Mouse (Mus musculus) kidney, postnatal 36 days (tissue): ENCODE measurements around the gene Vmn1r1.
"Not testable (repeated sequence)": the region's sequence is repeated elsewhere in the genome, so short reads cannot be mapped to it uniquely, and the experiment has no call there.

ENCODE experiments used
- DNase-seq, 2 experiments: peaks; one replicate each; pipeline ENCODE4 v3.0.0; 2021 to 2022; ENCODE audit warnings: mixed read lengths in 2 of 2

The Vmn1r1 gene

GRCm38 (mm10) chr1:182164386-182164785 lies at the start of gene Vmn1r1:
TSS of gene Vmn1r1 (minus strand) at chr1:182164486.
- DNase-seq: no peak

GRCm38 (mm10) chr1:182210322-182210721 lies 46.0 kb upstream of the Vmn1r1 start:
- DNase-seq: no peak

- DNase-seq: no peak
These were observed 28.3 kb upstream of the Vmn1r1 start for GRCm38 (mm10) chr1:182192581-182192980.

DNA sequence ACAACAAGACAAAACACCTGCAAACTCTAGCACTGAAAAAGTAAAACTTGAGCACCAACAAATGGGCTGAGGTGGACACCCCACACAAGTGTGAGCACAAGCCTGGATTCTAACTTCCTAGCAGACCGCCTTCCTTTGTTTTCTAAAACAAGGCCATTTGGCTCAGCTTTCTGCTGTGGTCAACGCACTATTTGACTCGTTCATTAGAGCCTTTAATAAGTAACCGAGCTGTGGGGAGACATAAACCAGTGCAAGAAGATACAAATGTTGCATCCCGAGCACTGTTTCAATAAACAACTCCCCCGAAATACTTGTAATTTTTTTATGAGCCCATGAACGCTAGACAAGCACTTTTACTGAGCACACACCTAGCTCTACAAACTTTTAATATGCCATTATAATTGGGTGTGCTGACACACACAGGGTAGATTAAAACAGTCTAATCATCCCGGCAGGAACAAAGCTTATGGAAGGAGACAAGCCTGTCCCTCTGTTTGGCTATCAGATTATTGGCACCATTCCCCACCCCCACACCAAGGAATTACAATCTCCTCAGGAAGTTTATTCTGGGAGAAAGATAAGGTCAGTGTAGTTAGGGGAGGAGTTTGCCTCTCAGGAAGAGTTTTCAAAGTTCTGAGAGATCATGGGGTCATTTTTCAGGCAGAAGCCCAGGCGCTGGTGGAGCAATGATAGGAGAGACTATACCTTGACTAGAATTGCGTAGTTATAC lies 27.7 kb upstream of the Vmn1r1 start:
- peak; percentile 23 to 37 for DNase-seq

DNA sequence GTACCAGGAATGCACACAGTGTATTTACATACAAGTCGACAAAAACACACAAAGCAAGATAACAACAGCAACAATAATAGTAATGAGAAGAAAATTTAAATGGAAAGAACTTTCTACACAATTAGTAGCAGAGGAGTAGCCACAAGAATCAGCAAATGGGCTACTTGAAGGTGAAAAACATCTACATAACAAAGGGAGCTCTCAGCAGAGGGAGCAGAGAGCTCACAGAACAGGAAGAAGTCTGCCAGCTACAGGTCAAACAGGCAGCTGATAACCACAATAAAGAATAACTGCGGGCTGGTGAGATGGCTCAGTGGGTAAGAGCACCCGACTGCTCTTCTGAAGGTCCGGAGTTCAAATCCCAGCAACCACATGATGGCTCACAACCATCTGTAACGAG lies 26.9 kb upstream of the Vmn1r1 start:
- no peak for DNase-seq

DNA sequence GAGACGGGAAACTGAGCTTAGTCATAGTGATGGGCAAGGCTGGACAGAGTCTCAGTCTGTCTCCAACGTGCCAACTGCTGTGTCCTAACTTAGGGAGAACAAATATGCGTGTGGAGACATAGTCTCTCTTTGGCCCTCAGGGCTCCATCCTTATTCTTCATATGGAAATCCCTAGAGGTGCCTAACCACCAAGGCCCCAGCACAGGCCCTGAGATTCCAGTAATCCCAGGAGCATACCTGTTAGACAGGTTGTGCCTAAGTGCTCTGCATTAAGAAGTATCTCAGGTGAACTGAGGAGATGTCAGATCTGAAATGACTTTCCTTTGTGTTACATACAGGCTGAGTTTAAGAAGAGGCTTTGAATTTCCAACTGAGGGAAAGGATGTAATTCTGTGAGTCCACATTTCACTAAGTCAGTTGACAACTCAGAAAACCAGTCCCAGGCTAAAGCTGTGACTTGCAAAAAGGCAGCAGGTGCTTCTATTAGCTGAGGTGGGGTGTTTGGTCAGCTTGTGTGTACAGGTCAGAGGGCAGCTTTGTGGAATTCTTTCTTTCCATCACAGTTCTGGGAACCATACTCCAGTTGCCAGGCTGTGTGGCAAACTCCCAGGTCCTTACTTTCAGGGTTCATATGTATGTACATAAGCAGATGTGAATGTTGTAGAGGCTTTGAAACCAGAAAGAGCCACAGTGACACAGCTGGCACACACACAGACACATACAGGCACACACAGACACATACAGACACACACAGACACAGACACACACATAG lies 25.6 kb upstream of the Vmn1r1 start:
- DNase-seq: peak in 1 of 2 experiments; percentile 8

DNA sequence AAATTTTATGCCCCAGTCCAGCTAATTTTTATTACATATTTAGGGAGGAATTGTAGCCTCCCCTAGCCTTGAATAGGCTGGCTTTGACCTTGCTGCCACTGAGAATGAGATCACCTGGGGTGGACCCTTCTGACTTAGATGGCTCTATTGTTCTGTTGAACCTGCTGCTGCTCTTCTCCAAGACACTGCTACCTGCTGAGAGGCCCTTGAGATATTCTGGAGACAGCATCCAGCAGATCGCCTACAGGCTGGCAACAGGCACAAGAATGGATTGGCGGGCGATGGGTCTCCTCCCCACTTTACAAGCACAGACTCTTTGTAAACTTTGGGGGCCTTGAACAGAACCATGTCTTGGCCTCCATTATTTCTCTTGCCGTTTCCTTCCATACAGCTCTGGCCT lies 18.2 kb upstream of the Vmn1r1 start:
- not testable (repeated sequence) for DNase-seq

DNA sequence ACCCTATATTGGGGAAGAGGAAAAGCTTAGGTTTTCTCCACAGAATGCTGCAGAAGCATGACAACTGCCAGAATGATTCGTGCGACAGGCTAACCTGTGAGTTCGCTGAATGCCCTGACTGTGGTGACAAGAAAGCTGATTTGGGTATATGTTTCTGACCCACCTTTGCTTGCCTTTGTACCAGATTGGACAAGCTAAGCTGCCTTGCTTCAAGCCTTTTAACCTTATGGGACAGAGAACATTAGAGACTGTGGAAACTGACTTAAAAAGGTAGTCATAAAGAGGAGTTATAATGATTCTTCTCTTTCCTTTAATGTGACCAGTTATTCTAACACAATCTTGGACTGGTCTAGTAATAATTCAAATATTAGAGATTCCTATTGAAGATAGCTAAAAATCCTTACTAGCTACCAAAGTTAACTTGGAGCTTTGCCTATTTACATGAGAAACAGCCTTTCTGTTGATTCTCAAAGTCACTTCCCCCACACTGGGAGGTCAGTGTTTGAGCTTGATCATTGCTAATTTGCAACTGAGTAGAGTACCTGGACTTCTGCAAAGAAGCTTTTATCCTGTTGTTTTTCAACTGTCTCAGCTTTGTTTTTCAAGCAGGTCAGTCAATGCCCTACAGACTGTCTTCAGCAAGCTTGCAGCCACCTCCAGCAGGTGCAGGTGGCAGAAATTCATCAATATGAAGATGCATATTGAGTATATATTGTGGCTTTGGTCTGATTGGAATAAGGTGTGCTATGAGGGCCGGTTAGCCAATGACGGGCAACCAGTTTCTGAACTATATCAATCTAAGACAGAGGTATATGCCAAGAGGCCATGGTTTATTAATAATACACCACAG lies 17.4 kb upstream of the Vmn1r1 start:
- no peak for DNase-seq

GRCm38 (mm10) chr1:182176985-182177384 lies 12.7 kb upstream of the Vmn1r1 start:
- not testable (repeated sequence) for DNase-seq

- DNase-seq: not testable (repeated sequence)
These were observed 5.9 kb upstream of the Vmn1r1 start for GRCm38 (mm10) chr1:182170206-182170605.

DNA sequence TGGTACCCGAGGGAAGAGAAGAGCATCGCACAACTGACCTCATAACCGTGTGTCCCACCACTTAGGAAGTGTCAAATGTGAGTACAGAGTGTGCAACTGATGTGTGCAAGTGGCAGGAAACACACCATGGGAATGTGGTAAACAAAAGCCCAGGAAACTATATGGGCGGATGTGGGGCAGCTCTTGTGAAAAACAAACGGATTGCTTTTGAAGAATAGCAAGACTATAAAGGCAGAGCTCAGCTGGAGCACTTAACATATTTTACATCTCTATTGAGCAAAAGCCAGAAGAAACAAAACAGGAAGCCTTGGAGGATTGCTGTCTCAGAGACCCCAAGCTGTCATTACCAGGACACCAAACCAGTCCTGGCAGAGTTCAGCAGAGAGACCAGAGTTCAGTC lies 1.3 kb downstream of the Vmn1r1 start:
- DNase-seq: no peak

DNA sequence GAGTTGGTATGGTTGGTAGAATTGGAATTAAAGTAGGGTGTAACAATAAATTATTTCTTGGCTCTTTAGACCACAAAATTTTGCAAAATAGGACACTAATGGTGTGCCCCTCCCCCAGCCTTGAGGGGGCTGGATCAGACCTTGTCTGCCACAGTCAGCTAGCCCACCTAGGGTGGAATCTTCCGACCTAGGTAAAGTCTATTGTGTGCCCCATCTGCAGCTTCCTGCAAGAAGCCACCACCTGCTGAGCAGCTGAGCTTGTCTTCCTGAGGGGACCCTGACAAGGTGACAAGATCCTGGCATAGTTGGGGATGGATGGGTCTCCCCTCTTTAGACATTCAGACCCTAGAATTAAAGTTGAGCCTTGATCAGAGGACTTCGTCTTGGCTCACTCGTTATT lies 4.7 kb downstream of the Vmn1r1 start:
- no peak for DNase-seq

DNA sequence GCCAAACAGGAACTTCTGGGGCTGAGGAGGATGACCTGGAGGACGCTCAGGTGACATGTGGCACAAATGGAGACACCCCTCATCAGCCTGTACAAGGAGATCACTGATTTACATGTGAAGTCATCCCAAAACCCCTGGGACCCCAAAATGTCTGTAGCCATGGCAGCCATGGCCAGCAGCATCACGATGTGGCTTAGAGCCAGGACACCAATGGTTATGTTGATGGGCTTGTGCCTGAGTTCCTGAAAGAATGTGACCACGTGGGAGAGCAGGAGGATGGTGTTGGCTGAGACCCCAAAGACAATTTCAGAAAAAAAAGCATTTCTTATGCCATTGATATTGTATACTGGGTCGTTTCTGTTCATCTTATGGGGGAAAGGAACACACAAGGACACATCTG lies 6.6 kb downstream of the Vmn1r1 start:
- no peak for DNase-seq

- peak in 1 of 2 experiments; percentile 57 for DNase-seq
These were observed 14.3 kb downstream of the Vmn1r1 start for GRCm38 (mm10) chr1:182149966-182150365.

GRCm38 (mm10) chr1:182148864-182149514 lies 15.3 kb downstream of the Vmn1r1 start:
- no peak for DNase-seq

- DNase-seq: no peak
These were observed 18.7 kb downstream of the Vmn1r1 start for GRCm38 (mm10) chr1:182145546-182145945.

DNA sequence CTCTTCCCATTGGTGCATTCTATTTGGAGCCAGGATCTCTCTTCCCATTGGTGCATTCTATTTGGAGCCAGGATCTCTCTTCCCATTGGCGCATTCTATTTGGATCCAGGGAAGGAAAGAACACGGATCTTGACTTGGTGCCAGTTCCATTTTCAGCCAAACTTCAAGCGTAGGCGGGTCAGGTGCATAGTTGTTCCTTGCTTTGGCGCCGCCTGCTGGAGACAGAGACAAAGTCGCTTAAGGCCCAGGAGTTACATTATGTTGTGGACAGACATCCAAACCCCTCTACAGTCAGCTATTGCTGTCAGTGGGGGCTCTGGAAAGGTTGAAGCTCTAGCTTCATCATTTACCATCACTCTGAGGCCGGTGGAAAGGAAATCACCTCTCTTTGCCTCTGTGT lies 21.0 kb downstream of the Vmn1r1 start:
- peak in 1 of 2 experiments; percentile 46 for DNase-seq

- no peak for DNase-seq
These were observed 21.6 kb downstream of the Vmn1r1 start for GRCm38 (mm10) chr1:182142725-182143124.

DNA sequence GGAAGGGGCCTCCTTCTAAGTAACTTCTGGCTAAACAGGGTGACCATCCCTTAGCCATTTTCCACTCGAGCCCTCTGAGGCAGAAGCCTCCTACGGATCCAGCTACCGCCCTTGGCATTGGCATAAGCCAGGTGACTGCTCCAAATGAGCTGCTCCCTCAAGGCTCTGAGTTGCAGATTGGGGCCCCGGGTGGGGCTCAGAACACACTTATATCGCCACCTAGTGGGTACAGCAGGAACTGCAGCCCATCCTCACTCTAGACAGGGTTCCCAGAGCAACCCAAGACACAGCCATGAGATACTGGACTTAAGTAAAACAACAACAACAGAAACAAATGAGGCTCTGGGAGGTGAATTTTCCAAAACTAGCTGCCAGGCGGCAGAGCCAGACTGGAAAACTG lies 23.9 kb downstream of the Vmn1r1 start:
- DNase-seq: peak; percentile 79 to 90

DNA sequence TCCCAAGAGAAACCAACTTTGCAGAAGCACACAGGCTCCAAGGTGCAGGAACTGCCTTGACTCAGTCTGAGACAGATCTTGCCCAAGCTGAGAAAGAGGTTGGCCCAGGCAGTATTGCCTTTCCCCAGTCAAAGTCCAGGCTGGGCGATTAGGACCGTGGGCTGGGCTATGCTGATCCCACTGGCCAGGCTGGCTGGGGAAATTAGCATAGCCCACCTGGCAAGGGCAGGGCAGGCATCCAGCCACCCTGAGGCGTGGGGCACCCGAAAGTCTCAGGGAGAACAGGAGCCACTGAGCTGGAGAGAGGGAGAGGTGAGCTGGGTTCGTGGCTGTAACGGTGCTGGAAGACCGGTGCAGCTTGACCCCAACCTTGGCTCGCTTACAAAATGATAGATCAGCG lies 24.3 kb downstream of the Vmn1r1 start:
- DNase-seq: no peak

DNA sequence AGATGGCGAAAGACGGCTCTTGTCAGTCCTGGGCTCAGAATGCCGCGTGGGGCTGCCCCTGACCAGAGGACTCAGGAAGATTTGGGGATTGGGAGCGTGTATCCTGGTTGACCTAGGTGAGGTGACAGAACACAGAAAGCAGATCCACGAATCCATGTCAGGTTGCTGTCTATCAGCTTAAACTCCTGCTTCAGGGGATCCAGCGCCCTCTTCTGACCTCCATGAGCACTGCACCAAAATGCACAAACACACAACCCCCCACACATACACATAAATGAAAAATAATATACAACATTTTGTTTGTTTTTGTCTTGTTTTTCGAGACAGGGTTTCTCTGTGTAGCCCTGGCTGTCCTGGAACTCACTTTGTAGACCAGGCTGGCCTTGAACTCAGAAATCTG lies 26.1 kb downstream of the Vmn1r1 start:
- DNase-seq: no peak

GRCm38 (mm10) chr1:182137204-182138125 lies 26.8 kb downstream of the Vmn1r1 start:
- DNase-seq: no peak
